Mouse (Mus musculus) liver, postnatal 0 days (tissue): ENCODE measurements around the gene Camsap2.

Source experiments
- CTCF ChIP-seq: sonication (generic); IDR thresholded peaks from 2 replicates; pipeline ENCODE4 v1.5.1; 2016; ENCODE audit warnings: antibody characterized with exemption, low read depth
- EP300 ChIP-seq: IDR thresholded peaks from 2 replicates; pipeline ENCODE4 v1.6.1; 2016; ENCODE audit warnings: antibody characterized with exemption, low read depth, mild to moderate bottlenecking

DNA sequence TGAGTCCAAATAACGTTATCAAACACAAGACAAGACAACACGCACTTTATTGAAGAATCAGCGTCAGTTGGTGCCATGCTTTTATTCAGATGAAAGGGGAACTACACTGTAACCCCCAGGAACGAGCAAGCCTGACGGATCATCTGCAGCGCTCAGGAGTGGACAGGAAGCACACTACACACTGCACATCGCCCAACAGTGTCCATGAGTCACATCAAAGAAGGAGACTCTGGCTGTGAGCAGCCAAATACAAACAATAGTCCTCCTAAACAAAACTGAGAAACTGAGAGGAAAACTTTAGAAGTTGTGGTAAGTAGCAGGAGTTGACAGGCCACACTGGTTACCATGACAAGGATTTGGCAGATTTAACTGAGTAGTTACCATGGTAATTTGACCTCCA is 77.7 kb downstream of the Camsap2 start:
- TF ChIP-seq CTCF (no peak), EP300 (no peak)
